Mouse (Mus musculus) R1 (cell line): ENCODE measurements at regions not wholly inside any gene's neighbourhood (a gene's known extent, or its start where the extent isn't known, plus 50 kb on each side); places are given as distances from the start of the nearest gene placed in this dataset.

ENCODE experiments used
- DNase-seq: peaks from one replicate; pipeline ENCODE4 v3.0.0-alpha.2; 2018; ENCODE audit warnings: low read depth, low spot score

DNA sequence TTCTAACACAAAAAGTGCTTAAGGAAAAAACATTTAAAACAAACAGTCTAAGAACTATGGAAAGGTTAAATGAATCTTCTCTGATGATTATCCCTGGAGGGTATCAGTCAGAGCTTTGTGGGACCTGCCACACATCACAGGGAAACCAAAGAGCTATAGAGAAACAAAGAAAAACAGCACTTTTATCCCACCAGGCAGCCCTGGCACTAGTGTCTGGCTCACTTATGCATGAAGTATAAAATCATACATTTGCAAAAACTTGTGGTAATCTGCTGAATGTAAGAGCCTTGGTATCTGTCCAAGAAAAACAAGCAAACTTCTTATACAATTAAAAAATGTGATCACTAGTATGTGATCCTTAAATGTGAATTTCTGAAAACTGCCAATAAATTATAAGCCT, 972.4 kb upstream of the Ctnnd2 start:
- DNase-seq, result no peak

DNA sequence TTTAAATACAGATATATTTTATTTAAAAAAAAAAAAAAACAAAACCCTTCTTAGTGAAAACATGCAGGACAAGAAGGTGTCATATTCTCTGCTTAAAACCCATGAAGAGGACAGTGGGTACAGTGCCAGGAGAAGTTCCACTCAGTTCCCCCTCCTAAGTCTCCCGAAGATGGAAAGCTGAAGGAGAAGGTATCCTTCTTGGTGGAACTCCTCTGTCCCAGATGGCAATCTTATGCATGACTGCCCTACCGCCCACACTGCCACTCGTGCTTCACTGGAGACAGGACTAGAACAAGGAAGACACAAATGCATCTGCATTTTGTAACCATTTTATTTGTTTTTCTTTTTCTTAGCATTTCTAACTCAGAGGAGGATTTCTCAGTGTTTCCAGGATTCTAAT, 948.7 kb upstream of the Ctnnd2 start:
- no peak for DNase-seq

DNA sequence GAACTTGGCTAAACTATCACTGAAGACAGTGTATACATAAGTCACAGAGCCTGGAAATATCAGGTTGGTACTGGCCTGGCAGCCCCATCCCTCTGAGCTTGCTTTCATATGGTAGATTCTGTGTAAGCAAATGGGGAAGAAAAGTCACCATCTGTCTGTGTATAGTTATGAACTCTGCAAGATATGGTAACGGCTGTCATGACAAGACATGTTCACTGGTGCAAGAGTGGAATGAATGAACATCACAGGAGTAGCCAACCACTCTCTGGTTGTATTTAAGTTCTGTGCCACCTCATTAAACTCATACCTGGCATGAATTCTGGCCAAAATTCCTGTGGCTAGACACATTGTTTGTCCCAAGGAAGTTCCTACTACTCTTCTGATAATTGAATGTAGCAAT, 945.5 kb upstream of the Ctnnd2 start:
- no peak for DNase-seq

DNA sequence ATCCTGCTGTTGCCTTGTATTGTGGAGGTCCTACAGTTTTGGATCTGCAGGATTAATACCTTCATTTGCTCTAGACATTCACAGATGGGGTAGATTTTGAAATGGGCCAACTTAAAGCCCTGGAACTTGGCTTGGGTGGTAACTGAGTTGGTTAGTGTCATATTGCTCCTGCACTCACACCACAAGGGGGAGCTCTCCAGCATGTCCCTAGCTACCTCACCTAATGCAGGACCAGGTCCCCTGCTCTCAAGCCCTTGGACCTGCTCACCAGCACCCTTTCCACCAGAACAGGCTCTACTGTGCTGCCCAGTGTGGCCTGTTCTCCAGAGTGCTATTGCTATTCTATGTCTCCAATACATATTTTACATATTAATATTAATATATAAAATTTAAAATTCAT, 937.8 kb upstream of the Ctnnd2 start:
- DNase-seq, result peak; percentile 16

DNA sequence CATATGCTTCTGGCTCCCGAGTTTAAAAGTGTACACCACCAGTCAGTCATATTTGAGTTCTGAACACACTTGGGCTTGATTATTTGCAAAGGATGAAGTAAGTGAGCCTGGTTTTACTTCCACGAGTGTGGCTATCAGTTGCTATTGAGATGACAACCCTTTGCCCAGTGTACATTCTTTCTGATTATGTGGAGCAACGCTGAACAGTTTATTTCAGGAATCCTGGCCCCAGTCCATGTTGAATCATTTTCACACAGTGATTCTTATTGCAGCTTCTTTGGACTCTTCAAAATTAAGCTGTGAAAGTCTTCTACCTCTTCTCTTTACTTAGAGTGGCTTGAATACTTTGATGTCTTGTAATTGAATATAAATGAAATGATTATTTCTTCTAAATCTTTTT, 917.2 kb upstream of the Ctnnd2 start:
- DNase-seq, result no peak

DNA sequence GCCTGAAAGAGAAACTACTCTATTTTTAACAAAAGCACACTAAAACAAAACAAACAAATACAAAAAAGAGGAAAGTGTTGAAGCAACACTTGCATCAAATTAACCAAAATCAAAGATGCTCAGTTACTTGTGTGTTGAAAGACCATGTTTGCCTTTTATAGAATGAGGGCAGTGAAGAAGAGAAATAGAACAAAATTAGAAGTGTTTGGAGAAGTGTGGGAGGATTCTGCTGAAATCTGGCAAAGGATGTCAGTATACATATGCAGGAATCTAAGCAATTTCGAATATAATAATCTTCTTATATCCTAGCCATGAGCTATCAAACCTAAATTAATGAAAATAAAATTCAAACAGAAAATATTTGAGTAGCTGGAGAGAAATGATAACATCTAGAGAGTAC, 905.6 kb upstream of the Ctnnd2 start:
- no peak for DNase-seq

DNA sequence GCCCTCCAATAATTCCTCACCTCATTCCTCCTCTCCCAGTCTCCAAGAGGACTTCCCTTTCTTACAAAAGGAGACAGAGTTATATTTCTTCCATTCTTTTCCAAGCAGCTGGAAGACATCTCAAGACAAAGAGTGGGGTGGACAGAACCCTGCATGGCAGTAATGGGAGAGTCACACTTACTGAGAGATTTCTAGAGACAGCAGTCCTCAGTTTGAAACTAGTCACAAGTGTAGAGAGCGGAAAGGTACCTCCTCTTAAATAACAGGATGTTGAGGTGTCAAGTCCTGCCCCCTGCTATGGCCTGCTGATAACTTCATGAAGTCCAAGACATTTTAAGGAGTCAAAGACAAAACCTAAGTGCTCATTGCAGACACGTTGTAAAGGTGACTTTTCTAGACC, 875.9 kb upstream of the Ctnnd2 start:
- no peak for DNase-seq
